Mouse (Mus musculus) lung, postnatal 0 days (tissue): ENCODE measurements at regions not wholly inside any gene's neighbourhood (a gene's known extent, or its start where the extent isn't known, plus 50 kb on each side); places are given as distances from the start of the nearest gene placed in this dataset.

Experiments used
- CTCF ChIP-seq: IDR thresholded peaks from 2 replicates; pipeline ENCODE4 v1.5.1; 2016; ENCODE audit warnings: antibody characterized with exemption, mild to moderate bottlenecking
- EP300 ChIP-seq: IDR thresholded peaks from 2 replicates; pipeline ENCODE4 v1.6.1; 2016; ENCODE audit warnings: antibody characterized with exemption, mild to moderate bottlenecking, control low read depth

- no peak for TF ChIP-seq CTCF
- TF ChIP-seq EP300: no peak
Observed at GRCm38 (mm10) chr12:65671673-65672072, 446.4 kb downstream of the Wdr20rt start.
